Mouse (Mus musculus) T-helper 1 cell (primary cell): Measurements from ENCODE around the gene Mettl26.
"Not testable (repeated sequence)": the region's sequence is repeated elsewhere in the genome, so short reads cannot be mapped to it uniquely, and the experiment has no call there.

Experiments
- in situ Hi-C: fragments of 300-600 bp; cut with MboI, MseI; formaldehyde crosslinking; loops from one replicate; pipeline ENCODE4 v1.15.1; 2025; ENCODE audit warnings: high pct_unique_total_duplicates

The Mettl26 gene

GRCm38 (mm10) chr17:25867836-25868600 is 6.9 kb upstream of the Mettl26 start:
- in situ Hi-C loops: no loop called here

- in situ Hi-C loops: no loop called here
Observed at GRCm38 (mm10) chr17:25868601-25869191, 6.2 kb upstream of the Mettl26 start, which contains the start of gene Mcrip2. Gene Mcrip2, minus strand, starts transcription at chr17:25868764.

GRCm38 (mm10) chr17:25869498-25869897 is 5.4 kb upstream of the Mettl26 start:
- in situ Hi-C loops: no loop called here

GRCm38 (mm10) chr17:25869954-25870353 is 4.9 kb upstream of the Mettl26 start:
- in situ Hi-C loops: no loop called here

GRCm38 (mm10) chr17:25871566-25871965 is 3.3 kb upstream of the Mettl26 start:
- in situ Hi-C loops: not testable (repeated sequence)

GRCm38 (mm10) chr17:25872676-25873075 is 2.2 kb upstream of the Mettl26 start:
- in situ Hi-C loops: no loop called here

- in situ Hi-C loops: no loop called here
Observed at GRCm38 (mm10) chr17:25873405-25874147, 1.3 kb upstream of the Mettl26 start.

- in situ Hi-C loops: no loop called here
Observed at GRCm38 (mm10) chr17:25874148-25874720, 640 bp upstream of the Mettl26 start.

- in situ Hi-C loops: no loop called here
Observed at GRCm38 (mm10) chr17:25875171-25876136, 580 bp downstream of the Mettl26 start.

GRCm38 (mm10) chr17:25876347-25876915 is 1.6 kb downstream of the Mettl26 start:
- in situ Hi-C loops: no loop called here

- in situ Hi-C loops: no loop called here
Observed at GRCm38 (mm10) chr17:25877025-25877424, 2.2 kb downstream of the Mettl26 start.

GRCm38 (mm10) chr17:25877741-25878610 is 3.1 kb downstream of the Mettl26 start:
- in situ Hi-C loops: no loop called here

- in situ Hi-C loops: no loop called here
Observed at GRCm38 (mm10) chr17:25878611-25879180, 3.8 kb downstream of the Mettl26 start.

GRCm38 (mm10) chr17:25879261-25879660 is 4.4 kb downstream of the Mettl26 start:
- in situ Hi-C loops: no loop called here

- in situ Hi-C loops: no loop called here
Observed at GRCm38 (mm10) chr17:25879750-25880149, 4.9 kb downstream of the Mettl26 start.

GRCm38 (mm10) chr17:25880196-25880910 is 5.5 kb downstream of the Mettl26 start, which contains the start of gene Wfikkn1:
Gene Wfikkn1, minus strand, starts transcription at chr17:25880858.
- in situ Hi-C loops: no loop called here

- in situ Hi-C loops: no loop called here
Observed at GRCm38 (mm10) chr17:25880913-25881641, 6.2 kb downstream of the Mettl26 start.

GRCm38 (mm10) chr17:25881691-25882090 is 6.8 kb downstream of the Mettl26 start:
- in situ Hi-C loops: no loop called here
